Mouse (Mus musculus) spleen, adult 18-20 months (tissue): ENCODE results near the gene Sv2b.
"Not testable (repeated sequence)": the region's sequence is repeated elsewhere in the genome, so short reads cannot be mapped to it uniquely, and the experiment has no call there.

Experiments used
- DNase-seq, 2 experiments: peaks; one replicate each; pipeline ENCODE4 v3.0.0; 2022; ENCODE audit warnings: mixed read lengths in 2 of 2

The Sv2b gene

GRCm38 (mm10) chr7:75207965-75208644, 101.0 kb downstream of the Sv2b start:
- DNase-seq, result no peak

DNA sequence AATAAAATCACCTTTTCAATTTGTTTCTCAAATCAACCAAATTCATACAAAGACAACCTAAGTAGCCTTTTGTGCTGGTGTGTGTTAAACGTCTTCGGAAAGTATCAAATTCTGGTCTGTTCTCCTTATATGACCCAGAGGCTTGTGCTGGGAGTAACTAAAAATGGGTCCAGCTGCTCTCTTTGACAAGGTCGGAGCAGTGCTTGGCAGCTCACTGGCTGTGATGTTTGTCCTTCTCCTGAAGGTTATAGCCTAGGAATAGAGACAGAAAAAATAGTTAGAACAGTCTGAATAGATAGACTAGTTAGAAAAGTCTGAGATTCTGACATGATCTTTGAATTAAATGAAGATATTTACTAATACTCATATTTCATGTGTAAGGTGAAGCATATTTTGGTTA, 102.4 kb downstream of the Sv2b start:
- no peak for DNase-seq

- DNase-seq, result no peak
These were observed 103.7 kb downstream of the Sv2b start for GRCm38 (mm10) chr7:75205386-75205785.

DNA sequence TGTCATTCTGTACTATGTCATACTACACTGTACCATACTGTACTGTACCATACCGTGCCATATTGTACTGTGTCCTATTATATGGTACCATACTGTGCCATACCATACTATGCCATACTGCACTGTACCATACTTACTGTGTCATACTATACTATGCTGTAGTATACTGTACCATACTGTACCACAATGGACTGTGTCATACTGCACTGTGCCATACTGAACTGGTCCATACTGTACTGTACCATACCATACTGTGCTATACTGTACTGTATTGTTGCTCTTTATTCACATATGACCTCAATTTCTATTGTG, 114.2 kb downstream of the Sv2b start:
- DNase-seq, result not testable (repeated sequence)

- no peak for DNase-seq
These were observed 114.7 kb downstream of the Sv2b start for GRCm38 (mm10) chr7:75194158-75194918.

DNA sequence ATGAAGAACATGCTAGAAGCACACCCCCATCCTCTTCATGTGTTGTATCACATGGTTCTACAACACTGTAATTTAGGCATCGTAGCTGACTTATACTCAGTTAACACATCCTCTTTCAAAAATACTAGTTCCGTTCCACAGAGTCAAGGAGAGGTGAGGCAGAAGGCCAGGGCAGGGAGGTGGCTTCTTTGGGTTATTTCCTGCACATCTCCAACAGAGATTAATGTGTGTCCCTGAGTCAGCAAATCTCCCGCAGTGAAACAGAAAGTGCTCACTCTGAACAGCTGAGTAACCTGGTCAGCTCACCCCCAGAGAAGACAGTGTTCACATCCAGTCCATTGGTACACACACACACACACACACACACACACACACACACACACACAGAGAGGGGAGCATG, 118.9 kb downstream of the Sv2b start:
- no peak for DNase-seq

GRCm38 (mm10) chr7:75175042-75175441, 134.0 kb downstream of the Sv2b start:
- no peak for DNase-seq

- no peak for DNase-seq
These were observed 141.6 kb downstream of the Sv2b start for GRCm38 (mm10) chr7:75167481-75167880.

DNA sequence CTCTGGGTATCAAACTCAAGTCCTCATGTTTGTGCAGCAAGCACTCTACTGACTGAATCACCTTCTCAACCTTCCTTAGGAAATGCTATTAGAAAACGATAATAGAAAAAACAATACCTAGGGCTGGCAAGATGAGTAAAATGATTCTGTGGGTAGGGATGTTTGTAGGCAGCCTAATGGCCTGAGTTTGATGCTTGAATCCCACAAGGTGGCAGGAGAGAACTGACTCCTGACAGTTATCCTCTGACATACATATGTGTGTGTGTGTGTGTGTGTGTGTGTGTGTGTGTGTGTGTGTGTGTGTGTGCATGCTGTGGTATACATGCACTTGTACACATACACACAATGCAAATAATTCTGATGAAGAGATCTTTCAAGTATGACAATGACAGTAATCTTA, 161.9 kb downstream of the Sv2b start:
- no peak for DNase-seq

DNA sequence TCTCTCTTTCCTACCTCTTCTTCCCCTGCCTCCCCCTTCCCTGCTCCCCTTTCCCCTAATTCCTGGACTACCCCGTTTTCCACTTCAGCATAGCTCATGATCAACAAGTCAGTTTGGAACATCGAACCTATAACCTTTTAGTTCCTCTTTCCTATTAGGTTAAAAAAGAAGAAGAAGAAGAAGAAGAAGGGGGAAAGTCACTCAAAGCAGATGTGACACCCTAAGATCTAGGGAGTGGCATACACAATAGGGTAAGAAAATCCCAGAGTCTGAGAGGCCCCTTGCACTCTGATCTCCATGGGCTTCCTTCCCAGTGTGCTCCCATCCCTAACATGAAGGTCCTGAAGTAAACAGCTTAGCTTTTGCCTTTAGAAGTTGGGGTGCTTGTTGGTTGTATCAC, 166.3 kb downstream of the Sv2b start:
- no peak for DNase-seq

DNA sequence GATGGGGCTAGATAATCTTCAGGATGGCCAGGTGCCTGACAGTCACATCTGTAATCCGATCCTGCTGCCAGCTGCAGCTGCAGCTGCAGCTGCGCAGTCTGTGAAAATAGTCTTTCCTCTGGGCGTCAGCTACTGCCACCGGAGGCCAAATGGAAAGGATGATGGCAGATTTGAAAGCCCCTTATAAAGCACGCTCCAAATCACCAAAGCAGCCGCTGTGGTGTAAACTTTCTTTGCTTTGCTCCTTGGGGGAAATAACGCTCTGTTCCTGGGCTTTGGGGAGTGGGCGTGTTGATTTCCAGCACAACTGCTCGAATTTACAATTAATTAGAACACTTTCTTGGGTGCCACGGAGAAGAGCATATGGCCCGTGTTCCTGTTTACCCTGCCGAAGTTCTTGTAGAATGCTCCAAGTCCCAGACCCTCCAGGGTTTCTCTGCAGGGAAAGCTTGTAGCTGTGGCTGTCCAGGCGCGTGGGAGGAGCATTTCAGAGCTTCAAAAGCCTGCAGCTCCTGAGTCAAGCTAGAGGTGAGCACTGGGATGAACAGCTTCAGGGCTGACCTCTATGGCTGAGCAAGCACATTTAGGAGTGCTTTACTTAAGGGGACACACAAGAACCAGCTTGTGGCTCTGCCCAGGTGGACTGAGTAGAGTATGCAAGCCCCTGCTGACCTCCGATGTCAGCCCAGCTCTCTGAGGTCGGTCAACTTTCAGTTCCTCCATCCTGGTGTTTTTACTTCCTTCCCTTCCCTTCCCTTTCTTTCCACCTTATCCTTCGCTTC, 167.0 kb downstream of the Sv2b start:
- no peak for DNase-seq

- no peak for DNase-seq
These were observed 169.8 kb downstream of the Sv2b start for GRCm38 (mm10) chr7:75139306-75139705.

GRCm38 (mm10) chr7:75134710-75135617, 174.1 kb downstream of the Sv2b start:
- peak in 1 of 2 experiments; percentile 15 for DNase-seq

DNA sequence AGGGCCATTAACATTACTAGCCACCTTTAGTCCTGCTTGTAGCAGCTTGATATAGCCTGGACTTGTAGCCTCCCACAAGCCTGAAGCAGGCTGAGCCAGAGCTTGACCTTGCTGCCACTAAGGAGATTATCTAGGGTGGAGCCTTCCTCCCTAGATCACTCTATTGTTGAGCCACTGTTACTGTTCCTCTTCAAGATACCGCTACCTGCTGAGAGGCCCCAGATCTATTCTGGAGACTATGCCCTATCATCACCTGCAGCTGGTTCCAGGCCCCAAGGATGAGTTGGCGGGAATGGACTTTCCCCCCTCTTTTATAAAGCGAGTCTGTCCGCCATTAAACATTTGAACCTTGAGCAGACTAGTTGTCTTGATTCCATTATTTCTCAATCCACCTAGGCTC, 181.0 kb downstream of the Sv2b start:
- no peak for DNase-seq

- no peak for DNase-seq
These were observed 185.0 kb downstream of the Sv2b start for GRCm38 (mm10) chr7:75124067-75124466.

- DNase-seq, result peak in 1 of 2 experiments; percentile 9
These were observed 190.9 kb downstream of the Sv2b start for GRCm38 (mm10) chr7:75118022-75118673.

DNA sequence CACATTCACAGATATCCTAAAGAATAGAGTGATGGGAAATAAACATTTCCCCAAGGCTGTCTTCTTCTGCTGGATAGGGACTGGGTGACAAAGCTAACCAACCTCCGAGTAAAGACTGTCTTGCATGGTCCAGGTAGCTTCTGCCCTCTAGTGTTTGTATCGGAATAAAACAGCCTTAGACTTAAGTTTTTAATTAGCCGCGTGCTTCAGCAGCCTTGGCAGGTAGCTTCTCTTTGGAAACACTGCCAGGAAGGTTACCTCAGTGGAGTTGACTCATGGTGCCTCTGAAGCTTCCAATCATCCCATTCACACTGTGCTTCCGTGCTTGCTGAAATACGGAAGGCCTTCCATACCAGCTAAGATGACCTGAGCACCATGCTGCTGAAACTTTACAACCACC, 198.4 kb downstream of the Sv2b start:
- DNase-seq, result peak in 1 of 2 experiments; percentile 4

DNA sequence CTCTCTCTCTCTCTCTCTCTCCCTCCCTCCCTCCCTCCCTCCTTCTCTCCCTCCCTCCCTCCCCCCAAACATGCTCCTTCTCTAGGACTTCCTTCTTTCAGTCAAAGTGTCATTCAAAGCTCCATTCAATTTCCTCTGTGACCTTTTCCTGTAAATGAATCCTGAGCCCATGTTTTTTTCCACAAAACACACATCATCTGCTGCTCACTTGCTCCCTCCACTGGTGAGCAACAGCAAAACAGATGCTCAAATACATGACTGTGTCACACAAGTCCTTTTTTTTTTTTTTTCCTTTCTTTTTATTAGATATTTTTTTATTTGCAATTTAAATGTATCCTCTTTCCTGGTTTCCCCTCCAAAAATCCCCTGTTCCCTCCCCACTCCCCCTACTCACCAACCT, 201.6 kb downstream of the Sv2b start:
- no peak for DNase-seq

- DNase-seq, result no peak
These were observed 205.2 kb downstream of the Sv2b start for GRCm38 (mm10) chr7:75103900-75104299.

DNA sequence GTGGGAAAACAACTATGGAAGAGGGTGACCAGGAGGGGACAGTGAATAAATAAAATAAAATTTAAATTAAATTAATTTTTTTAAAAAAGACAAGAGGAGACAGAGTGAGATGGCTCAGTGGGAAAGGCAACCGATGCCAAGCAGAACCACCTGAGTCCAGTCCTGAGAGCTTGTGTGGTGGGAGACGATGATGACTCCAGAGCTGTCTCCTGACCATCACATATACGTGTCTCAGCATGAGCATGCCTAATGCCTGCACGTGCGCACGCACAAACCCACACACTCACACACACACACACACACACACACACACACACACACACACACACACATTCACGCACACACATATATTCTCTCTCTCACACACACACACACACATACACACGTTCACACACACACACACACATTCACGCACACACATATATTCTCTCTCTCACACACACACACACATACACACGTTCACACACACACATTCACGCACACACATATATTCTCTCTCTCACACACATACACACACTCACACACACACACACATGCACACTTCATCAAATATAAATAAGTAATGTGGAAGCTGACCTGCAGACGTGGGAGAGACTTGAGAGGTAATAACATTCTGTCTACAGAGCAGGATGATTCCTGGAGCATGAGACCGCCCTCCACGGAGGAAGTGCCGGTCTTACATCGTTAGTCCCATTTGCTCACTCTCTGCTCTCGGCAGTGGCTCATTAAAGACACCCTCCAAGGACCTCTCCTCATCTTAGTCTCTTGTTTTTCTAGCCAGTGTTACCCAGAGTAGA, 206.3 kb downstream of the Sv2b start:
- DNase-seq, result no peak

GRCm38 (mm10) chr7:75085473-75085872, 223.6 kb downstream of the Sv2b start:
- no peak for DNase-seq
